Mouse (Mus musculus): Measurements from ENCODE around the gene Sucnr1.
A peak's percentile ranks its signal among the peaks of the same experiment; 100 is the strongest.
"Not testable (repeated sequence)": the region's sequence is repeated elsewhere in the genome, so short reads cannot be mapped to it uniquely, and the experiment has no call there.

Gene Sucnr1

GRCm38 (mm10) chr3:60081648-60082047 lies at the start of gene Sucnr1:
TSS of gene Sucnr1 (plus strand) at chr3:60081869.
- no peak for DNase-seq

GRCm38 (mm10) chr3:60046221-60046913 lies 35.3 kb upstream of the Sucnr1 start:
- DNase-seq, result no peak

GRCm38 (mm10) chr3:60053231-60053927 lies 28.3 kb upstream of the Sucnr1 start:
- DNase-seq, result no peak

DNA sequence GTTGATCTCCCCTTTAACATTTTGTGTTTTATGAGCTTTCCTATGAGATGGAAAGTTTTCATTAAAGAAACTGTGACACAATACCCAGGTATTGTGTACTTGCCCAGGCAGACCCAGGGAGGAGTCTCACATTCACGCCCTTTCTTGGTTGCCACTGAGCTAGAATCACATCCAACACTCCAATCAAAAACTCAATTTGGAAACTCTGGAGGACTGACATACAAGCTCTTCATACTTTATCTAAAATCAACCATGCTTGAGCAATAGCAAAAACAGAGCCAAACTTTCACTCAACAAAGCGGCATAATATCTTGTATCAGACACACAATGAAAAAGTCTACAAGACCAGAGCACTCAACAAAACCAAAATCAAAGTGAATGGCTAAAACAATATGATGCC lies 27.7 kb upstream of the Sucnr1 start:
- DNase-seq, result no peak

GRCm38 (mm10) chr3:60056451-60056850 lies 25.2 kb upstream of the Sucnr1 start:
- DNase-seq, result peak; percentile 3

DNA sequence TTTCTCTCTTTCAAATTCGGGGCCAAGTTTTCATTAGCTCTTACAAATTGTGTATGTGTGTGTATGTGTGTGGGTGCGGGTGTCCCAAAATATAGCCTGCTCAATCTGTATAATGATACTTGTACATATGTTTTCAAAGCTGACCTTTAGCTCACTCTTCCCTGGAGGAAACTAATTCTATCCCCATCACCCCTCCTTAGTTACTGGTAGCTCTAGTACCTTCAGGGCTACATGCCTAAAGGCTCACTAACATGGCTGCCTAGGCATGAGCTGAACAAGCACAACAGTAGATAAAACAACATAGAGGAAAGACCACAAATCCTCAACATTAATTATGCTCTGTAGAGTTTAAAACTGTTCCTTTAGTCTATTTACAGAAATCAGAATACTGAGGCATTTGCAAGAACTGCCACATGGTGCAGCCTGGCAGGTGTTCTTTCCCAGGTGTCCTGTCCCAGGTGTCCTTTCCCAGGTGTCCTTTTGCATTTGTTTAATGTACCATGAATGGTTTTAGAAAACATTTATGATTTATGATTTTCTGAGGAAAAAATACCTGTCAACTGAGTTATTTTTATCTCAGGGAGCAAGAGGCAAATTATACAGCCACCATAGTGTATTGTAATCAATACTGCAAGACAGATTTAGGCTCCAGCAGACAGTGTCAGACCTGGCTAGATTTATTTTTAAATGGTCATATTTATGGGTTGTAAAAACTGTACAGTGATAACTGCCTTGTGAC lies 24.4 kb upstream of the Sucnr1 start:
- DNase-seq, result no peak

- no peak for DNase-seq
These were observed 23.9 kb upstream of the Sucnr1 start for GRCm38 (mm10) chr3:60057809-60058082.

DNA sequence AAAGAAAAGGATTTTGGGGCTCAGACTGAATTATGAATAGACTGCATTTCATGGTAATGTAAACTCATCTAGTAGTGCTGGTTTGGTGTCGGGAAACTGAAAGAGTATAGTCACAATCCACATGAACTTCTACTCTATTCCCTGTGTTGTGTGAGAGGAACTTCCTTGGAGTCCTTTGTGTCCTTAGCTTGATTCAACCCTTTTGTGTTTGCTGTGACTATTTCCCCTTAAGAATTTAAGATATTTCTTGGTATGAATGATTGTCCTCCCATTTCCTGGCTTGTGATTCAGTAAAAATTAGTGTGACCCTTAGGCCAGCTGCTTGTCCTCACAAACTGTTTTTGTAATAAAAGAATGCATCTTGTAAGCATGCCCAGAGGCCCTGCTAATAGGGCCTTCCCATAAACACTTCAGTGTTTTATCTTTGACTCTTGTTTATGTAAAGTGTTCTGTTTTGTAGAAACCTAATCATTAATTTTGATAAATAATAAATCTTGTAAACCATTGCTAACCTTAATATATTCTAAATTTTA lies 2.7 kb upstream of the Sucnr1 start:
- no peak for DNase-seq

- DNase-seq, result no peak
These were observed 1.1 kb upstream of the Sucnr1 start for GRCm38 (mm10) chr3:60080572-60080971.

DNA sequence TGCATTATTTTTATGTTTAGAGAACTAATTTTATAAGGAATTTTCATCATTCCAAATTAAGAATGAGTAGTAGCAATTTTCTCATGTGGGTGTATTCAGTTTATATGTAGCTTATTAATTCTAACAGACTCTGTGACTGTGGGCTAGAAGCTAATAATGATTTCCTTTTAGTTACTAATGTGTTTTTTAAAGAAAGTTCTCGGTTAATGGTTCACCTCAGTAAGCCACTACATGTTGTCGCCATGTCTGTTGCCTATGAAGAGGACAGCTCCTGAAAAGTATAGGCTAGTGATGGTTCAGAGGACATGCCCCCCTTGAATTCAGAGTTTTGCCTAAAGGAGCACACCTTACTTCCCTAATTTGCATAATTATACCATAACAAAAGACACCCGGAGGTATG lies 1.1 kb downstream of the Sucnr1 start:
- no peak for DNase-seq

DNA sequence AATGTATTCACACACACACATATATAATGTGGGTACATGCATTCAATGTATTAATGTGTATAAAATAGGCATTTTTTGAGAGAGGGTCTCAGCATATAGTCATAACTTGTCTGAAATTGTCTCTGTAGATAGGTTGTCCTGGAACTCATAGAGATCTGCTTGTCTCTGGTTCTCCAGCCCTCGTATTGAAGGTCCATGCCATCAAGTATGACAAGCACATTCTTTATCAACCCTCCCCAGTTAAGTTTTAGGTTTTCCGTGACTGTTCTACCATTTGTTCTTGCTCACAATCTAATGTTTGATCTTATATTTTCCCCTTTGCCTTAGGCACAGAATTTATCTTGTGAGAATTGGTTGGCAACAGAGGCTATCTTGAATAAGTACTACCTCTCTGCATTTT lies 4.1 kb downstream of the Sucnr1 start:
- DNase-seq, result no peak

DNA sequence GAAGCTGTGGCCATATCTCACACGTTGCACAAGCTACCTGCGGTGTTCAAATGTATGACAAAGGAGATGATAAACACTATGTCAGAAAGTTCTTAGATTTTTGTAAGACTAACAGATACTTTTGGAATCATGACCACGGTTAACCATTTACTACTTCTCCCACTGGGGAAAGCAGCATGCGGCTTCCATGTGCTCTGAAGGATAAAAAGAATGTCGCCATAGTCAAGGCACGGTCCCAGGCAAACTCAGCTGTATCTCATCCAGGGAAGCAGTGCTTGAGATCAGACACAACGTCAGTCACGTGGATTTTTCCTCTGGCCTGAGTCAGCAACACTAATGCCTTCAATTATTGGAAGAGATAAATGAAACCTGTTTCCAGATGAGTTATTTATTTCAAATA lies 9.7 kb downstream of the Sucnr1 start:
- no peak for DNase-seq

- DNase-seq, result no peak
These were observed 12.9 kb downstream of the Sucnr1 start for GRCm38 (mm10) chr3:60094386-60095156.

DNA sequence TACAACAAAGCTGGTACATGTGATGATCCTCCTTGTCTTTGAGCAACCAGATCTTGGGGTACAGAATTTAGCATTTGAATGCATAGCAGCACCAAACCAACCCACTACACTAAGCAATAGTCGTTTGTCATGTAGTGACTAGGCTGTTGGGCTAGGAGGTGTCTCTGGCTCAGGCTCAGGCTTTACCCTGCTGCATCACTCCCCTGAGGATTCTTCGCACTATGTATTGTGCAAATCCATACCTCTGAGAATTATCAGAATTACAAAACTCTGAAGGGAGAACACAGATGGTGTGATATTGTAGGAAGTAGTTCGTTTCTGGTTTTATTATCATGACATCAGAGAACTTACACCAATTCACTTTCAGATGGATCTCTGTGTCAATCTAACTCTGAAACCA lies 15.3 kb downstream of the Sucnr1 start:
- no peak for DNase-seq

- DNase-seq, result no peak
These were observed 15.8 kb downstream of the Sucnr1 start for GRCm38 (mm10) chr3:60097485-60097884.

DNA sequence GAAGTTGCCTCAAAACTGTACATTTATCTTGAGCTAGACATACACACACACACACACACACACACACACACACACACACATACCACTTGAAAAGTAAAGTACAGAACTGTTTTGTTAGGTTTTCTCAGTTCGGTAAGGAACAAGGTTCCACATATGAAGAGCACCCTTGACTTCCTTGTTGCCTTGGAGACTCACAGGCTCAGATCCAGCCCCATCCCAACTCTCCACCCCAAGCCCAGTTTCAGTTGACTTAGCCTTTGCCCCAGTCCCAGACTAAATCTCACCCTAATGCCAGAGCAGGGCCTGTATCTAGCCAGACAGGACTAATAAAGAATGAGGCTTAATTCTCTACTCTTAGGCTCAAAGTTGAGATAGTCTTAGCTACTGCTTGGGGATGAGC lies 16.9 kb downstream of the Sucnr1 start:
- DNase-seq, result no peak

GRCm38 (mm10) chr3:60104462-60105109 lies 22.9 kb downstream of the Sucnr1 start:
- no peak for DNase-seq

DNA sequence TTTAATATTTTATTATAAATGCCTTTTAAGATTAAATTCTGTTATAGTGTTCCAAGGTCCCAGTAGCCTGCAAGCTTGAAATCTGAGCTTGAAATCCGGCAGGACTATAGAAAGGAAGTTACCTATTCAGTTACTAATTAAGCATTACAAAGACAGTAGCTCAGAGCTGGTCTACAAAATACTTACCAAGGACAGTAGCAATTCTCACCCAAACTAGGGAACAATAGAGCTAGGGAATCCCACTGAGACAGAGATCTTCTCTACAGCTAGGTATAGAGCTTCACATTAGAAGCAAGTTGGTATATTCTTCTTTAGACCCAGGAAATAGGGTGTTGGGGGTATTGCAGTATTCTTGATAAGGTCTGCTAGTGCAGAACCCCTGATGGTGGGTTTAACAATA lies 24.8 kb downstream of the Sucnr1 start:
- not testable (repeated sequence) for DNase-seq

DNA sequence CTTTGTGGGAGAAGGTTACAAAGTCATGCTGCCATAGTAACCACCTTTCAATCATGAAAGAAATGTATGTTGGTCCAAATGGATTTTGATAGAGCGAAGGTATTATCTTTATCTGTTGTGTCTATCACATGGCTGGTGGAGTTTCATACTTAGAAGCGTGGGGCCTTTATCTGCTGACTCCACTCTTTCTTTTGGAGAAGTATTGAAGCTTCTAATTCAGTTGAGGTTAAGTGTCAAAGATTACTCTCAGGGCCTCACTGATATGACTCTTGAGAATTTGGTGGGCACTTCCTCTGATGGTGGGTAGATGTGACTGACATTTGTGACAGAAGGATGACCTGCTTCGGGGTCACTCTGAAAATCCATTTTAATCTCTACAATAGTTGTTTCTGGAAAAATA lies 26.1 kb downstream of the Sucnr1 start:
- no peak for DNase-seq

DNA sequence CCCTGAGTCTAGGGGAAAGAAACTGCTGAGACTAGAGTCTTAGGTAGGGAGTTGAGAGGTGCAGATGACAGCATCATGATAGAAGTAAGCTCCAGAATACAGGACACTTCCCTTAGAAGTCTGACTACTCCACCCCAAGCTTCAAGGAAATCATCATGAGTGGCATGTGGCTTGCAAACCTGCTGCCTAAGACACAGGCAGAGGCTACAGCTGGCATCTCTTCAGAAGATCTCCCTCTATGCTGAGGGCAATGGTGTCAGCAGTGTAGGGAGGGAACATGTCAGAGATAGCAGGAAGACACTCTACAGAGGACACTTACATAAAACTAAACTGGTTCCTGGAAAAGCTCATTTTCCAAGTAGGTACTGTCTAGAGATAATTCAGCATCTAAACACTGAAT lies 27.1 kb downstream of the Sucnr1 start:
- no peak for DNase-seq

DNA sequence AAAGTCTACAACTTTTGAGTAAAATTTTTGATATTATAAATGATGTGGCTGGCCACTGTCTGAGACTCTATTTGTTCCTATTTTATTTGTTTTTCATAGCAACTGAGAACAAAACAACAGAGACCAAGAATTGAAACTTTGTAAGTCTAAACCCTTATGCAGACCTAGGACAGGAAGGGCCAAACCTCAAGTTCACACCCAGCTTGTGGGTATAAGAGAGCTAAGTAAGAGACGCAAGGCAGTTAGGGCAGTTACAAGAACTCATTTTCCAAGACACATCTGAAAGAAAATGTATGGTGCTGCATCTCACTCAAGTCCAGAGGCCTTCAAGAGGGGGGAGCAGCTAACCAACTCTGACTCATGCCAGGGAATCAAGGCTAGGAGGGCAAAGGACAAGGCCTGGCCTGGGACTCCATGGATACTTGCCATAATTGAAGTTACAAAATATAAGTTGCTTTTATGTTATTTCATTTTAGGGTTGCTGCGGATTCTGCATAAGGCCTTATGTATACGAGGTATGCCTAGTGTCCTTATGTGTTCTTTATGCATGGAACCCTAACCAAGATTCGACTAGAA lies 29.6 kb downstream of the Sucnr1 start:
- no peak for DNase-seq
